Mouse (Mus musculus): Measurements from ENCODE around the gene Sesn1. TPM values are rescaled to one million over a fixed set of nuclear protein-coding genes. Genes with fewer than 3 reads are reported as not detected.

Sesn1 gene
- polyA plus RNA-seq, 1 experiment from 2014 or later, result 28.6 TPM

- no peak for DNase-seq (ENCODE audit: low read depth, low spot score)
- ChIA-PET POLR2A (interaction anchor here (0.6 kb wide), 1 partner anchor 79 kb away, joined by 3 read pairs; no protein-coding TSS in a partner anchor), CTCF (interaction anchor here (1.0 to 2.0 kb wide), 8 partner anchors 8 to 465 kb away, joined by 3 to 6 read pairs (median 3); no protein-coding TSS in a partner anchor)
- H3K27me3 ChIP-seq, result no peaks in the 10 kb centered on the region
- in situ Hi-C loops (cut with MboI; ENCODE audit: low pct_unique_long_range_greater_than_20kb), result loop anchor here (5.0 to 10.0 kb wide), 3 partner anchors 64 to 467 kb away; no protein-coding TSS in a partner anchor
- TF ChIP-seq CTCF (IDR thresholded peaks at IDR 0.05), result no peak
- peak; percentile 26 for ATAC-seq
These were observed 20.7 kb downstream of the Sesn1 start for GRCm38 (mm10) chr10:41830445-41830844.

GRCm38 (mm10) chr10:41830851-41831522 is 21.3 kb downstream of the Sesn1 start:
- ATAC-seq (no peak), DNase-seq (ENCODE audit: low read depth, low spot score) (no peak)
- no peaks in the 10 kb centered on the region for H3K27me3 ChIP-seq
- TF ChIP-seq CTCF (IDR thresholded peaks at IDR 0.05), result peak; percentile 92
- ChIA-PET POLR2A (no interaction called here), CTCF (interaction anchor here (0.7 to 2.0 kb wide), 13 partner anchors 9 to 465 kb away, joined by 3 to 6 read pairs (median 3); partner anchors contain the start of gene Sesn1)
- in situ Hi-C loops (cut with MboI; ENCODE audit: low pct_unique_long_range_greater_than_20kb), result loop anchor here (5.0 to 10.0 kb wide), 3 partner anchors 64 to 466 kb away; no protein-coding TSS in a partner anchor

GRCm38 (mm10) chr10:41832191-41832590 is 22.5 kb downstream of the Sesn1 start:
- no peaks in the 10 kb centered on the region for H3K27me3 ChIP-seq
- ATAC-seq (no peak), DNase-seq (ENCODE audit: low read depth, low spot score) (no peak)
- POLR2A ChIA-PET, result no interaction called here
- in situ Hi-C loops (cut with MboI; ENCODE audit: low pct_unique_long_range_greater_than_20kb), result loop anchor here (5.0 to 10.0 kb wide), 3 partner anchors 63 to 465 kb away; no protein-coding TSS in a partner anchor
- TF ChIP-seq CTCF (IDR thresholded peaks at IDR 0.05), result no peak
- CTCF ChIA-PET, result interaction anchor here (1.6 to 2.0 kb wide), 2 partner anchors 18 to 149 kb away, joined by 4 to 5 read pairs; no protein-coding TSS in a partner anchor

GRCm38 (mm10) chr10:41834131-41834530 is 24.4 kb downstream of the Sesn1 start:
- DNase-seq (ENCODE audit: low read depth, low spot score), result no peak
- in situ Hi-C loops (cut with MboI; ENCODE audit: low pct_unique_long_range_greater_than_20kb), result loop anchor here (5.0 to 10.0 kb wide), 3 partner anchors 61 to 463 kb away; no protein-coding TSS in a partner anchor
- no peaks in the 10 kb centered on the region for H3K27me3 ChIP-seq
- POLR2A ChIA-PET, result no interaction called here
- no peak for TF ChIP-seq CTCF (IDR thresholded peaks at IDR 0.05)
- no peak for ATAC-seq
- CTCF ChIA-PET, result interaction anchor here (0.7 to 2.0 kb wide), 2 partner anchors 125 to 147 kb away, joined by 4 read pairs; no protein-coding TSS in a partner anchor

GRCm38 (mm10) chr10:41838911-41839310 is 29.2 kb downstream of the Sesn1 start:
- in situ Hi-C loops (cut with MboI; ENCODE audit: low pct_unique_long_range_greater_than_20kb), result loop anchor here (10.0 kb wide), 1 partner anchor 56 kb away; no protein-coding TSS in a partner anchor
- no peaks in the 10 kb centered on the region for H3K27me3 ChIP-seq
- ChIA-PET CTCF (interaction anchor here (0.7 to 1.4 kb wide), 2 partner anchors 10 to 11 kb away, joined by 3 to 6 read pairs; no protein-coding TSS in a partner anchor), POLR2A (interaction anchor here (0.5 to 1.2 kb wide), 2 partner anchors 9 to 42 kb away, joined by 3 to 5 read pairs; no protein-coding TSS in a partner anchor)
- ATAC-seq, result no peak
- no peak for DNase-seq (ENCODE audit: low read depth, low spot score)
- no peak for TF ChIP-seq CTCF (IDR thresholded peaks at IDR 0.05)

GRCm38 (mm10) chr10:41847737-41848136 is 38.0 kb downstream of the Sesn1 start:
- CTCF ChIA-PET, result no interaction called here
- no peaks in the 10 kb centered on the region for H3K27me3 ChIP-seq
- no peak for TF ChIP-seq CTCF (IDR thresholded peaks at IDR 0.05)
- ATAC-seq (no peak), DNase-seq (ENCODE audit: low read depth, low spot score) (no peak)
- in situ Hi-C loops (cut with MboI; ENCODE audit: low pct_unique_long_range_greater_than_20kb), result no loop called here
- POLR2A ChIA-PET, result interaction anchor here (1.0 kb wide), 1 partner anchor 9 kb away, joined by 5 read pairs; no protein-coding TSS in a partner anchor

- POLR2A ChIA-PET, result no interaction called here
- DNase-seq (ENCODE audit: low read depth, low spot score) (no peak), ATAC-seq (no peak)
- no peaks in the 10 kb centered on the region for H3K27me3 ChIP-seq
- no peak for TF ChIP-seq CTCF (IDR thresholded peaks at IDR 0.05)
- CTCF ChIA-PET, result interaction anchor here (1.2 to 1.8 kb wide), 2 partner anchors 12 to 37 kb away, joined by 4 read pairs; no protein-coding TSS in a partner anchor
- in situ Hi-C loops (cut with MboI; ENCODE audit: low pct_unique_long_range_greater_than_20kb), result no loop called here
These were observed 39.0 kb downstream of the Sesn1 start for GRCm38 (mm10) chr10:41848721-41849120.

- ATAC-seq (no peak), DNase-seq (ENCODE audit: low read depth, low spot score) (no peak)
- ChIA-PET POLR2A (no interaction called here), CTCF (no interaction called here)
- H3K27me3 ChIP-seq, result no peaks in the 10 kb centered on the region
- in situ Hi-C loops (cut with MboI; ENCODE audit: low pct_unique_long_range_greater_than_20kb), result no loop called here
- no peak for TF ChIP-seq CTCF (IDR thresholded peaks at IDR 0.05)
These were observed 50.1 kb downstream of the Sesn1 start for GRCm38 (mm10) chr10:41859820-41860219.

GRCm38 (mm10) chr10:41860275-41860688 is 50.5 kb downstream of the Sesn1 start:
- ATAC-seq, result no peak
- ChIA-PET POLR2A (no interaction called here), CTCF (no interaction called here)
- H3K27me3 ChIP-seq, result no peaks in the 10 kb centered on the region
- in situ Hi-C loops (cut with MboI; ENCODE audit: low pct_unique_long_range_greater_than_20kb), result no loop called here
- no peak for DNase-seq (ENCODE audit: low read depth, low spot score)
- no peak for TF ChIP-seq CTCF (IDR thresholded peaks at IDR 0.05)

GRCm38 (mm10) chr10:41863053-41863452 is 53.3 kb downstream of the Sesn1 start:
- ATAC-seq (no peak), DNase-seq (ENCODE audit: low read depth, low spot score) (no peak)
- ChIA-PET CTCF (interaction anchor here (1.0 to 1.2 kb wide), 2 partner anchors 9 to 32 kb away, joined by 3 to 4 read pairs; no protein-coding TSS in a partner anchor), POLR2A (no interaction called here)
- in situ Hi-C loops (cut with MboI; ENCODE audit: low pct_unique_long_range_greater_than_20kb), result no loop called here
- H3K27me3 ChIP-seq, result no peaks in the 10 kb centered on the region
- no peak for TF ChIP-seq CTCF (IDR thresholded peaks at IDR 0.05)

Data from Patski (cell line).